Mouse (Mus musculus): ENCODE results near the gene Ccdc162.

Gene Ccdc162

DNA sequence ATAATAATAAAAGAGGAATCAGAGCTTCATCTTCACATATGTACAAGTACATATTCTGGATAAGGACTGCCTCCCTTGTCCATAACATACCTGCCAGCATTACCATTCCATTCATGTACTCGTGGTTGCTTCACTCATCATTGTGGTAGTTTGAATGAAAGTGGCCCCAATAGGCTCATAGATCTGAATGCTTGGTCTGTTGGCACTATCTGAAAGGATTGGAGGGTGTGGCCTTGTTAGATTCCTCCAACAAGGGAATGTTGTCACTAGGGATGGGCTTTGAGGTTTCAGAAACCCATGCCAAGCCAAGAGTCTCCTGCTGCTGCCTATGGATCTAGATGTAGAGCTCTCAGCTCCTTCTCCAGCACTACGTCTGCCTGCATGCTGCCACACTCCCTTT is 180.4 kb downstream of the Ccdc162 start:
- no peak for DNase-seq

GRCm38 (mm10) chr10:41529972-41530371 is 186.5 kb downstream of the Ccdc162 start:
- DNase-seq: no peak

DNA sequence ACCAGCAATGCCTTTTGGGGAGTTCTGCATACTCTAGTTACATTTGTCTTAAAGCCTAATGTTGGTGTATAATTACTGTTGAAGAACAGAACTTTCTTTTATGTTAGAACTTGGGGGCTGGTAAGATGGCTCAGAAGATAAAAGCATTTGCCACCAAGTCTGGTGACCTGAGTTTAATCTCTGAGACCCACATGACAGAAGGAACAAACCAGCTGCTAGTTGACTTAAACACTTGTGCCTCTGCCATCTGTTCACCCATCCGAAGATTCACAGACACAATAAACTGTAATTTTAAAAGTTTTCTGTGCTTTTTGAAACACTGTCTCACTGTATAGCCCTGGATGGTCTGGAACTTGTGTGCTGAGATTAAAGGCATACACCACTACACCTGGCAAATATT is 190.7 kb downstream of the Ccdc162 start:
- DNase-seq: no peak

DNA sequence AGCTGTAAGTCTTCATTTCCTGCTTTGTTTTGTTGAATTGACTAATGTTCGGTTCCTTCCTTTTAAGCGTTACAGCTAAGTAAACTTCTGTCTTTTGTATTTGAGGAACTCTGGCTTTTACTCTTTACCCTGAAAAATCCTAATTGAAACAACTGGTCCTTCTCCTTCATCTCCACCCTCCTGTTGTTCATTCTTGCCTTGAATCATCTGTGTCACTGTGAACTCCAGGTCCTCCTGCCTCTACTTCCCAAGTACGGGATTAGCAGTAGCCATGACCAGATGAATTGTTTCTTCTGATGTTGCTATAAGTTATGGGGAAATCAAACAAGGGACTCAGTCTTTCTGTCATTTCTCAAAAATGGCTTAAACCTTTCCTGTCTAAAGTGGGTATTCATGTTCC is 193.0 kb downstream of the Ccdc162 start:
- no peak for DNase-seq

GRCm38 (mm10) chr10:41520410-41520673 is 196.1 kb downstream of the Ccdc162 start:
- DNase-seq: no peak

GRCm38 (mm10) chr10:41519640-41520409 is 196.6 kb downstream of the Ccdc162 start:
- DNase-seq: peak; percentile 47

GRCm38 (mm10) chr10:41518981-41519618 is 197.3 kb downstream of the Ccdc162 start, which contains the start of gene Cd164:
Gene Cd164, plus strand, starts transcription at chr10:41519414.
- DNase-seq: peak; percentile 93

DNA sequence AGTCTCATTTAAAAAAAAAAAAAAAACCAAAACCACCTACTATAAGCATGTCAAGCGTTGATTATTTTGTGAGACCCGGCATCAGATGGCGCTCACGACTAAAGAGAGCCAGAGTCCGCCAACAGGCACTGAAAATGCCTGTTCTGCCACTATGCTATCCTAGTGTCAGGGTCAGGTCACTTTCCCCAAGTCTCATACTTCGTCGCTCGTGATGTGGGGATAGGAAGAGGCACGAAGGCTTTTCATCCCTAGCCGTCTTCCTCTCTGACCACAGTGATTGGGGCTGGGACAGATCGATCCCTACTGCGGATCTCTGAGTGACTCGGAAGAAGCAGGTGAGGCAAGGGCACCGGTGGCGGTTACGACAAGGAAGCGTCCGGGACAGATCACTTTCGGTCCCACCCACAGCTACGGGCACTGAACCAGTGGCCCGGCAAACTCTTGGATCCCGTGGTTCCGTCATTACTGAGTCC is 197.9 kb downstream of the Ccdc162 start:
- DNase-seq: peak; percentile 83

- DNase-seq: no peak
Measured at GRCm38 (mm10) chr10:41514921-41515320, 201.5 kb downstream of the Ccdc162 start.

- no peak for DNase-seq
Measured at GRCm38 (mm10) chr10:41514301-41514700, 202.1 kb downstream of the Ccdc162 start.

DNA sequence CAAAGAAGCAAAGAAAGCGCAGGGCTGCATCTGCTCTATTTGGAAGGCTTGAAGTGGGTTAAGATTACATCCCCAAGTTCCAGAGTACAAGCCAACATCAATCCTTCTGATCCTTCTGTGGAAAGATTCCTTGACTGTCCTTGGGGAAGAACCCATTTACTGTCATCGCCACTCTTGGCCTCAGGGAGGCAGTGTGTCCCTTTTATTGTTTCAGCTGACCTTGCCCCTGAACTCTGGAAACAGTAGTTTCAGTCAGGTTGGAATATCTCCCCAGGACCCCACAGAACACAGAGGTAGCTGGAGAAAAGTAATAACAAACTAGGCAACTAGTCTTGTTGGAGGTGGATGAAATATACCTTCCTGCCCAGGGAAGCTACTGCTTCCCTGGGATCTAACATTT is 207.3 kb downstream of the Ccdc162 start:
- DNase-seq: no peak

GRCm38 (mm10) chr10:41505446-41505845 is 211.0 kb downstream of the Ccdc162 start:
- DNase-seq: peak; percentile 58

DNA sequence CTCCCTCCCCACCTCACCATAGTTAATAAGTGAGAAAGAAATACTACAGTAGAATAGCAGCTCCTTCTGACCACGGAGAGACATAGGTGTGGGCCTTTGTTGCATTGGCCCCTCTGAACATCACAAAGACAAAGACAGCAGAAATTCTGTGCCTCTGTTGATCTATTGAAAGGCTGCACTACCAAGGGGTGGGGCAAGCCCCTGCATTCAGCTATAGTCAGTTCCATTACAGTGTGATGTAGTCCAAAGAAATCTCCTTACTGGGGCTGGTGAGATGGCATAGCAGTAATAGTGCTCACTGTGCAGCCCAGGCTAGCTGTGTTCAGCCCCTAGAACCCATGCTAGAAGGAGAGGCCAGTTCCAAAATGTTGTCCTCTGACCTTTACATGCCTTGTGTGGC is 211.4 kb downstream of the Ccdc162 start:
- no peak for DNase-seq

DNA sequence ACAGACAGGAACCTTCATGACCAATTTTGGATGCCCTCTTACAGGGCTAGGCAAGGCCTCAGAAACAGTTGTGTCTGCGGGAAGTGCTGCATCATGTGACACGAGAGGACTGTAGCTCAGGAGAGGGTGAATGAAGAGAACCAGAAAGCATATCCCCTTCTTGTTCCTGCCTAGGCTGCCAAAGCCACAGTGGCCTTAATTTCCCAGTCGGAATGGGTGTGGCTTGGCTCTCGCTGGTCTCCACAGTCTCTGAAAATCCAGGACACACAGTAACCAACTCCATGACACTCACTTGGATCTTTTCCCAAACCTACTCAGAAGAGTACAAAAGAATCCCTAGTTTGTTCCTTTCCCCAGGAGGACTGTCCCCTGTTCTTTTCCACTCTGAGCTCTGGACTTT is 215.5 kb downstream of the Ccdc162 start:
- DNase-seq: peak; percentile 84

- peak; percentile 32 for DNase-seq
Measured at GRCm38 (mm10) chr10:41491111-41491510, 225.3 kb downstream of the Ccdc162 start.

DNA sequence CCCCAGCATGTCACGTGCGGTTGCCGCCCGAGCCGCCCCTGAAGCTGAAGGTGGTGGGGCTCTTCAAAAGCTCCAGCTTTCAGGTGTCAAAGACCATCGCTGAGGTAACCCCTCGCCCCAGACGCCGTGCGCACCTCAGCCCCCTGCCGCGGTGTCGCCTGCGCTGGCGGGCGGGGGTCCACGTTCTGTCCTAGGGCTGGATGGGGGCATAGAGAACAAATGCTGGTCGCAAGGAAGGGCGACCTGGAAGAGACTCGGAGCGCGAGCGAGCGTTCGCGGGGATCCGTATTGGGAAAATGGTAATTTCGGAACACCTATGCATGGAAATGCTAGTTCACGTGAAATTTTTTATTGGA is 225.9 kb downstream of the Ccdc162 start:
- DNase-seq: no peak

GRCm38 (mm10) chr10:41489708-41490517 is 226.5 kb downstream of the Ccdc162 start, which contains the start of the genes Smpd2 and Ppil6:
Gene Smpd2, minus strand, starts transcription at chr10:41490369.
Gene Ppil6, plus strand, starts transcription at chr10:41490439.
- peak; percentile 96 for DNase-seq

- peak; percentile 62 for DNase-seq
Measured at GRCm38 (mm10) chr10:41489294-41489693, 227.1 kb downstream of the Ccdc162 start.

GRCm38 (mm10) chr10:41488877-41489276 is 227.6 kb downstream of the Ccdc162 start:
- DNase-seq: no peak
